Mouse (Mus musculus): ENCODE data around the gene Zcchc10. TPM values are rescaled to one million over a fixed set of nuclear protein-coding genes. Genes with fewer than 3 reads are reported as not detected.

Gene Zcchc10
- polyA plus RNA-seq, 1 experiment from 2014 or later: 7.8 TPM

Other genes starting within 250 kb of the Zcchc10 start
- 37.1 and 41.7 TPM in 2 replicates for gene Hspa4, start 24.2 kb upstream of the Zcchc10 start, polyA plus RNA-seq (2015; fragmentation: Nextera tagmentation; extraction: Ambion mirVana)
- 8.0 and 9.7 TPM in 2 replicates for gene Aff4, start 26.2 kb downstream of the Zcchc10 start, polyA plus RNA-seq (2015; fragmentation: Nextera tagmentation; extraction: Ambion mirVana)
- 49.7 and 54.7 TPM in 2 replicates for gene Leap2, start 98.5 kb downstream of the Zcchc10 start, polyA plus RNA-seq (2015; fragmentation: Nextera tagmentation; extraction: Ambion mirVana)
- 473 and 512 TPM in 2 replicates for gene Uqcrq, start 106.2 kb downstream of the Zcchc10 start, polyA plus RNA-seq (2015; fragmentation: Nextera tagmentation; extraction: Ambion mirVana)
- gene Gdf9, start 106.3 kb downstream of the Zcchc10 start, polyA plus RNA-seq (2015; fragmentation: Nextera tagmentation; extraction: Ambion mirVana): 0.13 and 0.24 TPM in 2 replicates
- gene Gm10447, start 132.4 kb downstream of the Zcchc10 start, polyA plus RNA-seq (2015; fragmentation: Nextera tagmentation; extraction: Ambion mirVana): 0.09 and 0.13 TPM in 2 replicates
- 2.9 and 4.0 TPM in 2 replicates for gene Shroom1, start 132.5 kb downstream of the Zcchc10 start, polyA plus RNA-seq (2015; fragmentation: Nextera tagmentation; extraction: Ambion mirVana)
- not detected in 2 replicates for gene Gm9837, start 145.8 kb downstream of the Zcchc10 start, polyA plus RNA-seq (2015; fragmentation: Nextera tagmentation; extraction: Ambion mirVana)
- 0.62 and 0.99 TPM in 2 replicates for gene Gm9945, start 155.5 kb downstream of the Zcchc10 start, polyA plus RNA-seq (2015; fragmentation: Nextera tagmentation; extraction: Ambion mirVana)
- gene Sowaha, start 155.6 kb downstream of the Zcchc10 start, polyA plus RNA-seq (2015; fragmentation: Nextera tagmentation; extraction: Ambion mirVana): 18.7 and 23.0 TPM in 2 replicates
- gene Sept8, start 194.6 kb downstream of the Zcchc10 start, polyA plus RNA-seq (2015; fragmentation: Nextera tagmentation; extraction: Ambion mirVana): 18.2 and 18.3 TPM in 2 replicates
- gene Kif3a, start 242.7 kb downstream of the Zcchc10 start, polyA plus RNA-seq (2015; fragmentation: Nextera tagmentation; extraction: Ambion mirVana): 7.3 and 7.5 TPM in 2 replicates

All from liver, embryonic 15.5 days (tissue).